Mouse (Mus musculus) left cerebral cortex, postnatal 4 days (tissue): Measurements from ENCODE around the gene Slc29a3. TPM values are rescaled to one million over a fixed set of nuclear protein-coding genes. Genes with fewer than 3 reads are reported as not detected.
A peak's percentile ranks its signal among the peaks of the same experiment; 100 is the strongest.

Source experiments
- DNase-seq: peaks from one replicate; pipeline ENCODE4 v3.0.0-alpha.2; 2022
- intact Hi-C: fragments of 180-260 bp; cut with DNase I; formaldehyde crosslinking; loops from one replicate; pipeline ENCODE4 v1.15.1; 2025
- total RNA-seq, 2 experiments: library from RNA; stranded (reverse); gene quantifications; 2 replicates each; pipeline ENCODE4 v1.2.3; 2021

Slc29a3 gene
- total RNA-seq = 10 to 100 TPM; 16.3 to 19.6 TPM

DNA sequence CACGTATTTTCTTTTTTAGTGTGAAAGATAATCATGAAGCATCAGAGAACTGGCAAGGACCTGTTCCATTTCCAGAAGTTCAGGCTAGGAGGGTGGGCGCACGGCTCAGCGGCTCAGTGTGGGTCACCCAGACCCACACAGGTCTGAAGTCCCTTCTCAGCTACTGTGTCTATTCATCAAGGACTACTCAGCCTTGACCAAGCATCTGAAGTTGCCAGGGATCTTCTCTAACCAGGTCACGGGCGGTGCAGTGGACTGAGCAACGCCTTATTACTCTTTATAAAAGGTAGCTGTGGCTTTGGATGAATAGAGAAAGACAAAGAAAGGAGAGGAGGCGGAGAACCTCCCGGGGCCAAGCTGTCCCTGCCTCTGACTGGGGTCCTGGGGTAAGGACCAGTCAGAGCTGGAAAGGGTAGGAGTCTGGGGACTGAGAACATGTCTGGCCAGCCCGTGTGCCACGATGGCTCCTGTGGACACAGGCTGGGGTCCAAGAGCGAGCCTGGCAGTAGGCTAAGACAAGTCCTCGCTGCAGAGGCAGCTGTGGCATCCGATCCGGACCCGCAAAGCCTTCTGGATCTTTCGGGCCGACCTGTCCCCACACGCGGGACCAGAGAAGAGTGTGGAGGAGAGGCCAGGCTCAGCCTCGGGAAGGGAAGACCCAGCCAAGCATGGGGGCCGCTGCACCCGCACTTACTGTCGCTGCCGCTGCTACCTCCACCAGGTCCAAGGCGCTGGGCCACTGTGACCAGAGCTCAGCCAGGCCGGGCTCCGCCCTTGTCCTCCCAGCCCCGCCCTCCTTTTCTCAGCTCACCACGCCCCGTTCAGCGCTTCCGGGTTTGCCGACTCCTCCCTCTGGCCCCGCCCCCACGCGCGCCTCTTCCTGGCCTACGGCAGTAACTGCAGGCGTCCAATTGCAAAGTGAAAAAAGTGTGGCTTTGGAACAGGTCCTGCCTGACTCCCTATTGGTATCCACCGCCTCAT, at the start of gene Slc29a3:
Gene Slc29a3, minus strand, starts transcription at position 755 of the 981 bp plus-strand sequence.
- intact Hi-C loops = loop anchor here (5.0 kb wide), 1 partner anchor 345 kb away; no protein-coding TSS in a partner anchor
- DNase-seq = peak; percentile 97

DNA sequence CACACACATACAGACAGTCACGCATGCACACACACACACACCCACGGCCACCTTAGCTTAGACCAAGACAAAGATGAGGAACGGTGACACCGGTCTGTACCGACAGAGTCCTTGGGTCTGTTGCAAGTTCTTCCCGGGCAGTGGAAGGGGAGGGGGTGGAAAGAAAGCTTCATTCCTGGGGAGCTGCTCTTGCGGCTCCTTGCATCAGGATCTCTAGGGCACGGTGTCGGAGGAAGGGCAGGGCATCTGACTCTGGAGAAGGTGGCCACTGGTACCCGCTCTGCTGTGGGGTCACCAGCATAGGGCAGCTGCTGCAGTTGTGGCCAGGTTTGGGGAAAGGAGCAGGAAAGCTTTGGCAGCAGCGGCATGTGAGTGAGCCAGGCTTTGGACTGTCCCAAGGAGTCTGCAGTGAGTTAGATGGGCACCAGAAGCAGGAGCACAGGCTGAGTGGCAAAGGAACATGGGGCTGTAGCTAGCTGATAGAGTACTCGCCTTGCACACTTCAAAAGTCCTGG, 49.4 kb upstream of the Slc29a3 start:
- intact Hi-C loops = no loop called here
- DNase-seq = no peak

DNA sequence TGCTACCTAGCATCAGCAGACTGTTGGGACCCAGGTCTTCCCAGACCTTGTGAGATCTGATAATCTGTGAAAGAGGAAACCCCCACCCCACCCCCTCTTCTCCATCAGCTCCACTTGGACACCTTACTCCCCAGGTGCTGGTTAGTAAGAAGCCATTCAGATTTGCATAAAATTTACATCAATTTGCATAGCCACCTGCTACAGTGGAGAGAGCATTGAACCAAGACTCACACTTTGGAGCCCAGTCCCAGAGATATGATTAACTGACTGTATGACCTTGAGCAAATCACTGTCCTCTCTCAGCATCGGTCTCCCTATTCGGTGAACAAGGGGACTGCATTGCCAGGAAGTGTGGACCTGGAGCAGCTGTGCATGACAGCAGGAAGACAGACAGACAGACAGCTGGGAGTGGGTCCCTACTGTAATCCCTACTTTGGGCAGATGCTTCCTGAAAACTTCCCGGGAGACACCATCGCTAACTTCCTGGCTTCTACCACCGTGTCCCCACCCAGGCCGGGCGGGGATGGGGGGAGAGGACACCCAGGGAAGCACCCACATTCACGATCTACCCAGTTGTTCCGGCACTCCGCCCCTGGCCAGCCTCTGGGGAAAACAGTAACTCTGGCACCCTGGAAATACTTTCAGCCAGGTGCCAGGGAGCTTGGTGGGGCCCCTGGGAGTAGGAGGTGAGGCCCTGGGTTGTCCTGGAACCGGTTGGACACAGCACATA, 48.7 kb upstream of the Slc29a3 start:
- intact Hi-C loops = no loop called here
- DNase-seq = no peak

DNA sequence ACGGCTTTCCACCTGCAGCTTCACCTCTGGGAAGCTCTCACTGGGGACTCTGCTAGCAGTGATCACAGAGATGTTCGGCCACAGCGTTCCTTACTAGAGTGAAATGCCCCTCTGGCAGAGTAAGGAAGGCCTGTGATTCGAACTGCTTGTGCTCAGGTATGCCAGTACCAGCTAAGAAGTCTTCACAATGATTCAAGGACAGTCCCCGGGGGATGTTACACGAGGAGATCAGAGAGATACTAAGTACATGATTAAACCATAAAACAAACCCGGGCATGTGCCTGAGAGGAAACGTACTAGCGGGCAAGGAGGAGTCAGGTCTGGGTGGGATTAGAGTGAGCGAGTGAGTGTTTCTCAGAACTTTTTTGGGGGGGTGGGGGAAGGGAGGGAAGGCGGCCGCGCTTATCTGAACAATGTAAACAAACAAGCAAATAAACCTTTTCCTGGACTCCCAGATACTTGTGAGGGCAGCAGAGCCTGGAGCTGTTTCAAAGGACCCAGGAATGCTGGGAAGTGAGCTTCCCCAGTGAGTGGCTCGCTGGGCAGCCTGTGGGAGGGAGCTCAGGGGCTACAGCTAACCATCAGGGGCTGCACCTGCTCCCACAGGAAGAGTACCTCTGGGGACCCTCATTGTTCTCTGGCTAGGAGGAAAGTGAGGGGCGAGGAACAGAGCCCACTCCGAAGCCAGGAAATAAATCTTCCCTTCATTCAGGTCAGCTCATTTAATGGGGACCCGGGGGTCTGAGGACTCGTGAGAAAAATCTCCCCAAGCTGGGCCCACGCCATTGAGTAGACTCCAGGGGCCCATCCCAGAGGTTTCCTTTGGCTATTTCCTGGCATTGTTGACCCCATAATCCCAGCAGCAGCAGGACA, 47.9 kb upstream of the Slc29a3 start:
- no peak for DNase-seq
- intact Hi-C loops = no loop called here

DNA sequence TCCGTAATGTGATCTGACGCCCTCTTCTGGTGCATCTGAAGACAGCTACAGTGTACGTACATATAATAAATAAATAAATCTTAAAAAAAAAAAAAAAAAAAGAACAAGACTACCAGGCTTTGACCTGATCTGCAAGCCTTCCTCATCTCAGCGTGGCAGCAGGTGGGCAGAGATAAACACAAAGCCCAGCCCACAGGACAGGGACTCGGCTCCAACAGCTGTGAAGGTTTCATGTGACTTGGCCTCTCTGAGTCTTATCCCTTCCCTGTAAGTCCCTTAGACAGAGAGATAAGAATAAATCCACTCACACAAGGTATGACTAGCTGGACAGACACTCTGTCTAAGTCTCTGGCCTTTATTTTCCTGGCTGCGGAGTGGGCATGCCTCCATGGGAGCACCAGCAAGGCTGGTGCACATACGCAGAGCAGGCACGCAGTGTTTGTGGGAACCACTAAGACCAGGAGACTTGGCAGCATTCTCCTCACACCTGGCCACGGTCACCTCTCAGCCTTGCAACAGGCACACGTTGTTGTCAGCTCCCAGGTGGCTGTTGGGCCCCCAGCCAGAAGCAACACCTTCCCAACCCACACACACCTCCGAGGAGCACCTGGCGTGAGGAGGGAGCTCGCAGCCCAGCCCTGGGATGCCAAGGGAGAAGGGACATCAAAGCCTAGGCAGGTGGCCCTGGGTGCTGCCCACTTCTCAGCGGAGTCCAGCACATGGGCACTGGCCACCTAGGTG, 45.3 kb upstream of the Slc29a3 start:
- no peak for DNase-seq

DNA sequence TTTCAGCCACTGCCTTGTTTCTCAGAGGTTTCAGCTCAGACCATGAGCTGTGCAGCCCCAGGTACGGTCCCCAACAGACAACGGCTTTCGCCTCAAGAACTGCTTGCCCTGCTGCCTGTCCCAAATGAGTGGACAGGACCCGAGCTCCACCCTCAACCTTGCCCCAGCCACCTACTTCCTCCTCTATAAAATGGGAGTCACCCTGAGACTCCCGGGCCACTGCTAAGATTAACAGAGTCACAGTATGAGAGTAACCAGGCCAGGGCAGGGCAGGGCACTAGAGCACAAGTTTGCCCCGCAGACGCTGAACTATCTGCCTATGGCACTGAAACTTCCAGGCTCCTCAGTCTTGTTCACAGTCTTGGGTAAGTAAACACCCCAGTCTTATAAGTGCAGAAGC, 43.9 kb upstream of the Slc29a3 start:
- intact Hi-C loops = no loop called here
- DNase-seq = no peak

More for the DNA sequence above, 45.3 kb upstream of the Slc29a3 start:
- intact Hi-C loops = no loop called here

DNA sequence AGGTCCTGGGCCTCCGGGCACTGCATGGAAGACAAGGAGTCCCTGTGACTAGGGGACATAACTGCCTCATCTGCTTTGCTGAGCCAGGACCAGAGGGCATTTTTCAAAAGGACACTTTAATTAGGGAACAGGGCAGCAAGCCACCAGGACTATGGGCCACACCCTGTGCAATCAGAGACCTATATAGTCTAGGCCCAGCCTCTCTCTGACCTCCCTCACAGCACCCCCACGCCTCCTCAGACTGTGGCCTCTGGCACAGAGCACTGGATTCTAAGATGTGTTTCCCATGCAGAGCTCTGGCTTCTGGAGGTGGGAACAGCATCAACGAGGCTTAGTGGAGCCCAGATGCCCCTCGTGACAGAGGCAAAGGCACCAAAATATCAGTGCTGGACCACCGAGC, 43.4 kb upstream of the Slc29a3 start:
- intact Hi-C loops = no loop called here
- DNase-seq = no peak

DNA sequence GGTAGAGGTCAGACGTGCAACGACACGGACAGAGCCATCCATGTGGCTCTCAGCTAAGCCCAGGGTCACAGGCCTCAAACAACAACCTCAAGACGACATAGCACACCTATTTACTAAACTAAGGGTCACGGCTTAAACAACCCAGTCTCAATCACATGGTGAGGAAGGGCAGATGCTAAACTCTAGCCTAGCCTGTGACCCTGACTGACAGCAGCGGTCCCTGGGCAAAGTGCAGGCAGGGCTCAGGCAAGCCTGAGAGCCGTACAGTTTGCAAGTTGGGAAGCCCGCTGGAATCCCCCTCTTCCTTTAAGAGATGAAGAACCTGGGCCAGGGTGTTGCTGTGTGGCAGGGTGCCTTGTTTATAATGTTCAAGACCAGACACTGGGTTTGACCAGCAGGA, 42.2 kb upstream of the Slc29a3 start:
- DNase-seq = no peak
- intact Hi-C loops = no loop called here

DNA sequence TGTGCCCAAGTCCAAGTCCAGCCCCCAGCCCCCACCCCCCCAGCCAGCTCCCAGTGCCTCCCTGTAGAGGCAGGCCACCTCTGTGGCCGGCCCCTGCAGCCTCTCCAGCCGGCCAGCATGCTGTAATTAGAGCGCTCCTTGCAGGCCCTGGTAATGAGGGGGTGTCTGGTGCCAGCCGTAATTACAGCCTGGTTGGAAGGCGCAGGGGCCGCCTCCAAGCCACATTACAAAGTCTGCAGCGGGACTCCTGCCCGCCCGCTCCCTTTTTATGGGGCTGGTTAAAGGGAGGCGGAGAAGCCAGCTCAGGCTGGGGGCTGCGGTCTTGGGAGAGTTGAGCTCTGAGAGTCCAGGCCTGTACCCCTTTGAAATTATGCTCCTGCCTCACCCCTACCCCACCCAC, 41.8 kb upstream of the Slc29a3 start:
- DNase-seq = peak; percentile 36
- intact Hi-C loops = no loop called here

DNA sequence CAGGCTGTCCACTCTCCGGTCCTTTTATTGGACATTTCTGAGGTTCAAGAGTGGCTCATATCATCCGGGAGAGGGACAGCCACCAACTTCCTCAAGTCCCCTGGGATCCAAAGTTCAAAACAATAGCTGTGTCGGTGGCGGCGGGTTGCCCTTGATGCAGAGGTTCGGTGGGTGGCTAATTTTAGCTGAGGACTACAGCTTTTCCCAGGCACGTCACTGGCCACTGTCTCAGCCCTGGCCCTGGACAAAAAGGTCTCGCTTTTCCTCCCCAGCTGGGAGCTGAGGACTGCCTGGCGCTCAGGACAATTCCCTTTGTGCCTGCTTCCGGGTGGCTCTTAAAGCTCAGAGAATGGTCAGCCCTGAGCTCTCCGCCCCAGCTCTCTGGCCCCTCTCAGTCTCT, 40.2 kb upstream of the Slc29a3 start:
- intact Hi-C loops = no loop called here
- DNase-seq = no peak

DNA sequence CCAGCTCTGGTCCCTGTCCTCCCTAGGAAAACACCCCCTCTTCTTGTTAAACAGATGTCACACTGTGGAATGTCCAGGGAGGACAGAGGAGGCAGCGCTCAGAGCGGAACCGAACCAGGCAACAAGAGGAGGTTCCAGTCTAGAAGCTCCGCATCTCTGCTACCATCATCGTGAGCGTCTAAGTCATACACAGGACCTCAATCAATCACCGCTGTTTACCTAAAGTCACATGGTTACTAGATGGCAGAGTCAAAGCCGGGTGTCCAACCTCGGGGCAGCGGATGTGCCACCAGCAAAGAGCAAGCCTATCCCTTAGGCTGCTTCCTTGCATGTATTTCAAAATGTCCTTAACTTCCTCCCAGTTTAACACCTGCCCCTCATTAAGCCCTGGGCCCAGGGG, 39.8 kb upstream of the Slc29a3 start:
- DNase-seq = no peak
- intact Hi-C loops = no loop called here

DNA sequence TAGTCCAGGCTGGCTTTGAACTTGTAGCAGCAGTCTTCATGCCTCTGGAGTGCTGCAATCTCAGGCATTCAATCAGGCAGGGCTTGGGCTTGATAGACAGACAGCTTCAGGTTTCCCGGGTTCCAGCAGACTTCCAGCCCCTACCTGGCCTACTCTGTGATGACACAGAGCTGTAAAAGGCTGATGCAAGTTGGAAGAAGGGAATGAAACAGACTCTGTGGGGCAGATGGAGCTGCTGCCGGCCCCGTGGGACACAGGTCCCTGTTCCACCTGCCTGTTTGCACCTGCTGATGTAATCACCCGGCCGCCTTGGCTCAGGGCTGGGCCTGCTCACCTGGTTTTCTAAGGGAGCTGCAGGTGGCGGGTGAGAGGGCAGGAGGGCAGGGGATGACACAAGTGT, 38.3 kb upstream of the Slc29a3 start:
- intact Hi-C loops = no loop called here
- no peak for DNase-seq

DNA sequence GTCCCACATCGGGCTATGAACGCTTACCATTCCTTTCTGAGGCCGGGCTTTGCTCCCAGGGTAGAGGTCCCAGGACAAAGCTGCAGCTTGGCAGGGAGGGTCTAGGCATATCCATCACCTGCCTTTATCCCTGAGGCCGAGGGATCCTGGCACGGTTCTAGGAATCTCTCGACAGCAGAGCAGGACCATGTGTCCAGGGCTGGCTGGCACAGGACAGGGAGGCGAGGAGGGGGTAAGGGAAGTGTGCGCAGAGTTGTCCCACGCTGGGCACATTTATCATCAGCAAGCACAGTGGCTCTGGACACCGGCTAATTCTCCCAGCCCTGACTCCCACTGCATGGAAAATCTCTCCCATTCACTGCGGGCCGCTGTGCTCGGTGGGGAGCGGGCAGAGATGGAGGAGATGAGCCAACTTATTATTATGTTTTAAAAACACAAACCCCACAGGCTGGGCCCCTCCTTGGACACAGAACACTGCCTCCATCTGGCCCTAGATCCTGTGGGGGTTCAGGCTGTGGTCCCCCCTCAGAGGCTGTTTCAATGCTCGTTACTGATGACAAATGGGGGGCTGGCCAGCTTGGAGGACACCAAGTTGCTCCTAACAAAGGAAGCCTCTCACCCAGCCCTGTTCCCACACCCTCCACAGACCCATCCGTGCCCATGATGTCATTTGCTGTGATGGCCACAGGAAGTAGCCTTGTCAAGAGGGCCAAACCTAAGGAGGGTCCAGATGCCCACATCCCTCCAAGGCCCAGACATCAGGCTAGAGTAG, 34.9 kb upstream of the Slc29a3 start:
- intact Hi-C loops = no loop called here
- DNase-seq = peak; percentile 31

DNA sequence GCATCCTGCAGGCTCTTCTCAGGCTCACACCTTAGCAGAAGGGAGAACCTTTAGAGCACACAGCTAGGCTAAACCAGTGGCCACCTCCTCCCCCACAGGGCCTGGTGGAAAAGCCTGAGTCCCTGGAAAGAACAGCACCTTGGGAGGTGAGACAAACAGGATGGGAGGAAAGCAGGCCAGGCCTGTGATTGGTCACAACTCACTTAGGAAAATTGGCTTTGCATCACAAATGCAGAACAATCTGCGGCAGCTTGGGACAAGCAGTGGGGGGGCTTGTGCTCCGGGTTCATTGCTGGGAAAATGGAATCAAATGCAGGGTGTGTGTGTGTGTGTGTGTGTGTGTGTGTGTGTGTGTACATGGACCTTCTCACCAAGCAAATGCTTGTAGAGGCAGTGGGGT, 31.0 kb upstream of the Slc29a3 start:
- no peak for DNase-seq
- intact Hi-C loops = no loop called here

DNA sequence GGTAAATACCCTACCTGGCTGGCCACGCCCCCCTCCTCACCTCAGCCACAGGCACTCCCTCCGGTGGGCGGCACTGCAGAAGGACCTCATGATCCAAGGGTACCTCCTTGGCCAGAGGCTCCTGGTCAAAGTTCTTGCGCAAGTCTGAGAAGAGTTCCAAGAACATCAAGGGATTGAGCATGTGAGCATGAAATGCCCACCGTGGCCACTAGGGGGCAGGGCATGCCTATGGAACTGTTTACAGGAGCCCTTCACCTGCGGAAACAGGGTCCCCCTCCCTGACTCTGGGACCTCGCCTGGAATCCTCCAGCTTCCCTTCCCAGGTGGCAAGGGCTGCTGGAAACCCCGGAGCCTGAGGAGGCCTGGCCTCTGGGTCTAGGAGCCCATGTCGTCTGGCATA, 27.0 kb upstream of the Slc29a3 start:
- DNase-seq = peak; percentile 83
- intact Hi-C loops = loop anchor here (5.0 kb wide), 1 partner anchor 273 kb away; no protein-coding TSS in a partner anchor

DNA sequence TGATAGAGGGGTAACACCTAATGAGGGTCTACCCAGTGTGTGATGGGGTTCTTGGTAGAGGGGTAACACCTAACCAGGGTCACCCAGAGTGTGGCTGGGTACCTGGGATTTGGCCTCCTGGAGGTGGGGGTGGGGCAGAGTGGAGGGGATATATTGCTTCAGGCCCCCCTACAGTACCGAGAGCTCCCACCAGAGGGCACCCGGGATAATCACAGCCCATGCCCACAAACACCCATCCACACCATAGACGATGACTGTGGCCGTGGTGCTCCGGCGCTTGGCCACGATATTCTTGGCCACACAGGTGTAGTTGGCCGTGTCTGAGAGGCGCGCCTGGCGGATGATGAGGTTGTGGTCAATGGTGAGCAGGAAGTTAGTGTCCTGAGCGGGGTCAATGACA, 25.9 kb upstream of the Slc29a3 start:
- intact Hi-C loops = loop anchor here (5.0 kb wide), 1 partner anchor 274 kb away; no protein-coding TSS in a partner anchor
- peak; percentile 70 for DNase-seq

DNA sequence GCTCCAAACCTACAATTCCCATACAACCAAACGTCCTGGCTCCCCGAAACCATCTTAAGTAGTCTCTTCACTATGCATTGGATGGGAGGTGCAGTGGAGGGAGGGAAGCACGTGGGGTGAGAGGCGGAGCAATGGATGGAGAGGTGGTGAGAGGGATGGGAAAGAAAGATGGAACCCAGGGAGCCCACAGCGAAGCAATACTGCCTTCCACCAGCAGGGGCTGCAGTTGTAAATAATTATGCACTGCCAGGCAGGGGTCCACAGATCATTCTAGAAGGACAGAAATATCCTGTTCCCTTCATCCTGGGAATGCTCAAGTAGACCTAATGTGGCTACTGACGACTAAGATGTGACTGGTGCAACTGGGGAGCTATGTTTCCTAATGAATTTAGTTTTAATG, 22.9 kb upstream of the Slc29a3 start:
- no peak for DNase-seq
- intact Hi-C loops = loop anchor here (5.0 kb wide), 1 partner anchor 277 kb away; no protein-coding TSS in a partner anchor

DNA sequence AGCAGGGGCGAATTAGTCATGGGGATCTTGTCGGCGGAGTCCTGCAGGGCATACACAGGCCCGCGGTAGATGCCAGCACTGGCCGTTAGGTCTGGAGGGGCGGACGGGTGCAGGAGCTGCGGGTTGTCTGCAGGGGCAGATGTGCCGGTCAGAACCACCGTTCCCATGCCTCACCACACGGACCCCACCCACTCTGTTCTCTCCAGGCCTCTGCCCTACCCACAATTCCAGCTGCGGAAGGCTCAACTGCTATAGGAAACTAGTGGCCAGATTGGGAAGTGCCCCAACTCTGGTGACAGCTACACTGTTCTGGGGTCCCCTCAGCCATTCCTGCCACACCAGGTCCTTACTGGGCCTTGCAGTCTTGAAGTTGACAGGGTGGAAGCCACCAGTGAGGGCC, 22.0 kb upstream of the Slc29a3 start:
- no peak for DNase-seq
- intact Hi-C loops = loop anchor here (5.0 kb wide), 1 partner anchor 278 kb away; no protein-coding TSS in a partner anchor

DNA sequence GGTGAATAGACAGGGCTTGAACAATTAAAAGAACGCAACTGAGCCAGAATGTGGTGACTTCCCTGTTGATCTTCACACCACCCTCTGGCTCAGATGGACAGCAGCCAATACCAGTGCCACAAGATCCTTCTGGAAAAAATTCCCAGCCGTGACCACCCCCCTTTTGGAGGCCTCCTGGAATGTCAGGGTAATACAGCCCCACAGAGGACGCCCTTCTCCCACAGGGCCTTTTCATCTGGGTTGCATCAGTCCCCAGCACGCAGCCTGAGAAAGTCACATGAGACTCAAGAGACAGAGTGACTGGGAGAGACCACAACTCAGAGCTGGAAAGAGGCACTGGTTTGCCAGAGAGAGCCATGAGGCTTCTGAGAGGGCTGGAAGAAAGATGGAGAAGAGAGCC, 18.3 kb upstream of the Slc29a3 start:
- intact Hi-C loops = no loop called here
- DNase-seq = no peak
